Mouse (Mus musculus): ENCODE data around the gene Mcm9. TPM values are rescaled to one million over a fixed set of nuclear protein-coding genes. Genes with fewer than 3 reads are reported as not detected.

Gene Mcm9
- polyA plus RNA-seq, 1 experiment from 2014 or later: 5.0 TPM

DNA sequence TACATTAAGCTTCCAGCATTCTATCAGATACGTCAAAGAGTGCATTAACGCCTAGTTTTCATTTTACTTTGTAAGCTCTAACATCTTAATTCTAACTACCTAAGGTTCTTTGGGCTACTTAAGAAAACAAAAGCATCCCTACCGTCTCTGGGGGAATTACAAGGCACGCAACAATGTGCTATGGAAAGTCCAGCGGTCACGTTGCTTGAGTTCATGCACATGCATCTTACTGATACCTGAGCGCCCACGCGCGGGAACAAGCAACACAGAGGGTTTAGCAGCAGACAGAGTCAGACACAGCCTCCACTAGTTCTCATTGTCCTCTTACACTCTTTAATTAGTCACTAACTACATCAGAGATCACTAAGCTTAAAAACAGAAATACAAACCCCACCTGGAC, 3.9 kb upstream of the Mcm9 start:
- Histone ChIP-seq H3K27me3 (ENCODE audit: control insufficient read depth, insufficient read depth, low read length) (no peaks in the 10 kb centered on the region), H3K4me1 (replicated peaks; ENCODE audit: control insufficient read depth, insufficient read depth) (no peaks in the 10 kb centered on the region), H3K4me2 (replicated peaks; ENCODE audit: low read depth) (no peak overlapping the region), H3K4me3 (ENCODE audit: low read depth, low read length) (no peak overlapping the region), H3K9me3 (ENCODE audit: control insufficient read depth, low read length) (no peaks in the 10 kb centered on the region), H3K36me3 (ENCODE audit: control insufficient read depth, insufficient read depth, low read length) (no peaks in the 10 kb centered on the region), H3K27ac (replicated peaks) (no peak overlapping the region), H3K9ac (ENCODE audit: low read length) (no peak overlapping the region)
- TF ChIP-seq EP300 (optimal IDR thresholded peaks at IDR 0.05) (no peak), CTCF (IDR thresholded peaks at IDR 0.05; ENCODE audit: low read depth) (no peak)
- no peak for ATAC-seq (ENCODE audit: low FRiP score, low TSS enrichment)
- DNase-seq (ENCODE audit: low spot score): no peak
- 81% methylated on average over 10 of the region's 10 CpGs for WGBS

- DNase-seq (ENCODE audit: low spot score): peak; percentile 100
- peak overlapping the region; percentile 83 for H3K9ac ChIP-seq (ENCODE audit: low read length)
- H3K4me2 ChIP-seq (replicated peaks; ENCODE audit: low read depth): peak overlapping the region; percentile 46
- no peaks in the 10 kb centered on the region for H3K4me1 ChIP-seq (replicated peaks; ENCODE audit: control insufficient read depth, insufficient read depth)
- under 1% methylated on average over 34 of the region's 35 CpGs for WGBS
- H3K27me3 ChIP-seq (ENCODE audit: control insufficient read depth, insufficient read depth, low read length): no peaks in the 10 kb centered on the region
- peak overlapping the region; percentile 87 for H3K4me3 ChIP-seq (ENCODE audit: low read depth, low read length)
- TF ChIP-seq CTCF (IDR thresholded peaks at IDR 0.05; ENCODE audit: low read depth): peak; percentile 12; the same call in 1 of the 2 replicates
- no peak for TF ChIP-seq EP300 (optimal IDR thresholded peaks at IDR 0.05)
- peak; percentile 98 for ATAC-seq (ENCODE audit: low FRiP score, low TSS enrichment)
- H3K27ac ChIP-seq (replicated peaks): peak overlapping the region; percentile 95
- 0 out of 2 replicates have a peak, but pooled peaks cover 1% of the 10 kb centered on the region for H3K36me3 ChIP-seq (ENCODE audit: control insufficient read depth, insufficient read depth, low read length)
- no peaks in the 10 kb centered on the region for H3K9me3 ChIP-seq (ENCODE audit: control insufficient read depth, low read length)
Measured at GRCm38 (mm10) chr10:53629918-53630250, 355 bp downstream of the Mcm9 start.

GRCm38 (mm10) chr10:53629247-53629917, 857 bp downstream of the Mcm9 start:
- H3K4me3 ChIP-seq (ENCODE audit: low read depth, low read length): peak overlapping the region; percentile 87
- no peaks in the 10 kb centered on the region for H3K9me3 ChIP-seq (ENCODE audit: control insufficient read depth, low read length)
- under 1% methylated on average over 61 of the region's 67 CpGs for WGBS
- DNase-seq (ENCODE audit: low spot score): peak; percentile 90
- no peaks in the 10 kb centered on the region for H3K4me1 ChIP-seq (replicated peaks; ENCODE audit: control insufficient read depth, insufficient read depth)
- H3K27ac ChIP-seq (replicated peaks): peak overlapping the region; percentile 95
- TF ChIP-seq EP300 (optimal IDR thresholded peaks at IDR 0.05) (no peak), CTCF (IDR thresholded peaks at IDR 0.05; ENCODE audit: low read depth) (peak; percentile 67)
- peak overlapping the region; percentile 83 for H3K9ac ChIP-seq (ENCODE audit: low read length)
- H3K27me3 ChIP-seq (ENCODE audit: control insufficient read depth, insufficient read depth, low read length): no peaks in the 10 kb centered on the region
- H3K36me3 ChIP-seq (ENCODE audit: control insufficient read depth, insufficient read depth, low read length): 0 out of 2 replicates have a peak, but pooled peaks cover 2% of the 10 kb centered on the region
- H3K4me2 ChIP-seq (replicated peaks; ENCODE audit: low read depth): peak overlapping the region; percentile 46
- peak; percentile 88 for ATAC-seq (ENCODE audit: low FRiP score, low TSS enrichment)

DNA sequence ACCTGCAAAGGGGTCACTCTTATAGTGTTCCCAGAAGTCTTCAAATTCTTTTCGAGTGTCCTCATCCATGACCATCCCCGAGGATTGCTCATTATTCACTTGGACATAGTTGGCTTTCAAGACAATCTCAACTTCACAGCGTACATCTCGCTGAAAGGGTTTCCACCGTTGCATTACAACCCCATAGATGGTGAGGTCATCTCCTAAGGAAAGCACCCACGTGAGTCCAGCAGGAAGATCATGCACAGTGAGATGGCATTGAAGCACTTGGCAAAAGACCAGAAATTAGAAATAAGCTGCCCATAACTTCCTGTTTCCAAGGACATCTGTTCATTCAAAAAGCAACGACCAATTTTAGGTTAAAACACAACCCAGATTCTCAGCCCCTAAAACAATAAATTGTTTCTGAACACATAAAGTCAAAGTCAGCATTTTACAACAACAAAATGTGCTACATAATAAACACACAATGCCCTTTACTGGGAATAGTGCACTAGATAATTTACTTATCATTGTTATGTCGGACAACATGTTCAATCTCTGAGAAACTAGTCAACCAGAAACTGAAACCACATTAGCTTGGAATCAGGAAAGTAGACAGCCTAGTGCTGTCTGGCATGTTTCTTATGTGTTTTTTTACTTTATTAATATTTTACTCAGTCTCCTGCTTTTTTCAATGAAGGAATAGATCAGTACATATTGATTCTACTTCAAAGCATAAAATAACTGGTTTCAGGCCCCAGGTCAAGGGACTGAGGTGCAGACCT, 14.2 kb downstream of the Mcm9 start:
- no peaks in the 10 kb centered on the region for H3K27me3 ChIP-seq (ENCODE audit: control insufficient read depth, insufficient read depth, low read length)
- no peak overlapping the region for H3K4me3 ChIP-seq (ENCODE audit: low read depth, low read length)
- 69% methylated on average over 8 of the region's 8 CpGs for WGBS
- H3K27ac ChIP-seq (replicated peaks): no peak overlapping the region
- DNase-seq (ENCODE audit: low spot score) (no peak), ATAC-seq (ENCODE audit: low FRiP score, low TSS enrichment) (no peak)
- peaks cover 9% of the 10 kb centered on the region; the same call in 1 of the 2 replicates for H3K36me3 ChIP-seq (ENCODE audit: control insufficient read depth, insufficient read depth, low read length)
- no peak overlapping the region for H3K4me2 ChIP-seq (replicated peaks; ENCODE audit: low read depth)
- TF ChIP-seq CTCF (IDR thresholded peaks at IDR 0.05; ENCODE audit: low read depth) (no peak), EP300 (optimal IDR thresholded peaks at IDR 0.05) (no peak)
- no peak overlapping the region for H3K9ac ChIP-seq (ENCODE audit: low read length)
- no peaks in the 10 kb centered on the region for H3K9me3 ChIP-seq (ENCODE audit: control insufficient read depth, low read length)
- H3K4me1 ChIP-seq (replicated peaks; ENCODE audit: control insufficient read depth, insufficient read depth): no peaks in the 10 kb centered on the region

- Histone ChIP-seq H3K9me3 (ENCODE audit: control insufficient read depth, low read length) (no peaks in the 10 kb centered on the region), H3K36me3 (ENCODE audit: control insufficient read depth, insufficient read depth, low read length) (peaks cover 9% of the 10 kb centered on the region; the same call in 1 of the 2 replicates), H3K4me3 (ENCODE audit: low read depth, low read length) (no peak overlapping the region), H3K27me3 (ENCODE audit: control insufficient read depth, insufficient read depth, low read length) (no peaks in the 10 kb centered on the region), H3K27ac (replicated peaks) (no peak overlapping the region), H3K9ac (ENCODE audit: low read length) (no peak overlapping the region), H3K4me2 (replicated peaks; ENCODE audit: low read depth) (no peak overlapping the region), H3K4me1 (replicated peaks; ENCODE audit: control insufficient read depth, insufficient read depth) (no peaks in the 10 kb centered on the region)
- TF ChIP-seq EP300 (optimal IDR thresholded peaks at IDR 0.05): no peak
- no peak for TF ChIP-seq CTCF (IDR thresholded peaks at IDR 0.05; ENCODE audit: low read depth)
- DNase-seq (ENCODE audit: low spot score) (no peak), ATAC-seq (ENCODE audit: low FRiP score, low TSS enrichment) (no peak)
- 61% methylated on average over 1 of the region's 1 CpGs for WGBS
Measured at GRCm38 (mm10) chr10:53613955-53614354, 16.3 kb downstream of the Mcm9 start.

- no peak overlapping the region for H3K4me2 ChIP-seq (replicated peaks; ENCODE audit: low read depth)
- 79% methylated on average over 1 of the region's 1 CpGs for WGBS
- H3K9me3 ChIP-seq (ENCODE audit: control insufficient read depth, low read length): no peaks in the 10 kb centered on the region
- TF ChIP-seq CTCF (IDR thresholded peaks at IDR 0.05; ENCODE audit: low read depth): no peak
- TF ChIP-seq EP300 (optimal IDR thresholded peaks at IDR 0.05): no peak
- H3K27ac ChIP-seq (replicated peaks): no peak overlapping the region
- H3K9ac ChIP-seq (ENCODE audit: low read length): no peak overlapping the region
- peaks cover 16% of the 10 kb centered on the region for H3K36me3 ChIP-seq (ENCODE audit: control insufficient read depth, insufficient read depth, low read length)
- H3K27me3 ChIP-seq (ENCODE audit: control insufficient read depth, insufficient read depth, low read length): no peaks in the 10 kb centered on the region
- H3K4me1 ChIP-seq (replicated peaks; ENCODE audit: control insufficient read depth, insufficient read depth): no peaks in the 10 kb centered on the region
- ATAC-seq (ENCODE audit: low FRiP score, low TSS enrichment): no peak
- H3K4me3 ChIP-seq (ENCODE audit: low read depth, low read length): no peak overlapping the region
- DNase-seq (ENCODE audit: low spot score): no peak
Measured at GRCm38 (mm10) chr10:53612172-53612571, 18.1 kb downstream of the Mcm9 start.

All from stomach, postnatal 0 days (tissue).